15 mouse cellular contexts compared by ENCODE assay signal in genomic region chr3:105900716-105901115, GRCm38 (mm10). TPM values are rescaled to one million over a fixed set of nuclear protein-coding genes. Genes with fewer than 3 reads are reported as not detected.
DNase-seq lines count a peak whose midpoint lies in the region; ATAC-seq and TF ChIP-seq lines count a peak whose summit lies in the region.
"Had no signal": no experiment of that assay in that cellular context is flagged by ENCODE, and none has a peak within 500 bp of the region (broad histone marks: within the 10 kb centered on the region; RNA-seq: fewer than 3 reads in every experiment).

No protein-coding gene starts in this region.

- whole genome bisulfite sequencing in liver, embryonic 14.5 days (ENCODE audit: insufficient replicate concordance), result 18% methylated on average over 3 of the region's 3 CpGs
- 17% methylated on average over 3 of the region's 3 CpGs for WGBS in liver, embryonic 12.5 days (ENCODE audit: insufficient replicate concordance)
- 4% methylated on average over 3 of the region's 3 CpGs for WGBS in bone marrow, adult 2 months
- WGBS in stomach, postnatal 0 days, result 78% methylated on average over 3 of the region's 3 CpGs
- 85% methylated on average over 3 of the region's 3 CpGs for WGBS in hindbrain, embryonic 14.5 days

- ATAC-seq in liver, embryonic 14.5 days (ENCODE audit: insufficient read depth), result peak; percentile 23; the same call in 1 of the 2 replicates
- ATAC-seq in liver, embryonic 12.5 days, result no peak
- ATAC-seq in monocyte, adult 5-6 weeks (replicated peaks; ENCODE audit: insufficient number of reproducible peaks, low FRiP score, low TSS enrichment, poor library complexity, severe bottlenecking), result peak; percentile 80
- no peak for ATAC-seq in stomach, postnatal 0 days (ENCODE audit: low FRiP score, low TSS enrichment)
- ATAC-seq in hindbrain, embryonic 14.5 days (ENCODE audit: low FRiP score), result no peak
- ATAC-seq: intestine, embryonic 16.5 days; midbrain, embryonic 15.5 days had no signal

- DNase-seq in liver, embryonic 14.5 days (ENCODE audit: low read depth in 3 of 3, low spot score in 3 of 3), result no peak
- peak; percentile 21 for DNase-seq in thymus, postnatal 25 days
- no peak for DNase-seq in stomach, postnatal 0 days (ENCODE audit: low spot score)
- DNase-seq in hindbrain, embryonic 14.5 days (ENCODE audit: low spot score), result no peak
- DNase-seq in left cerebral cortex, adult 2 months (ENCODE audit: extremely low spot score in 1 of 2, low spot score in 2 of 2), result no peak
- DNase-seq: cerebellum, adult 8-10 months; gastrocnemius, adult 2 months; layer of hippocampus, postnatal 36 days had no signal

- TF ChIP-seq EP300 in liver, embryonic 14.5 days (IDR thresholded peaks at IDR 0.05; ENCODE audit: low read depth), result no peak
- no peak for TF ChIP-seq EP300 in stomach, postnatal 0 days (optimal IDR thresholded peaks at IDR 0.05)

- H3K27ac ChIP-seq in liver, embryonic 14.5 days, result no peak overlapping the region
- H3K27ac ChIP-seq in liver, embryonic 12.5 days, result no peak overlapping the region; the same call in 1 of the 2 replicates
- peak overlapping the region; percentile 49 for H3K27ac ChIP-seq in bone marrow, adult 2 months (ENCODE audit: control insufficient read depth, insufficient read depth, low read depth, low read length, poor library complexity)
- no peak overlapping the region for H3K27ac ChIP-seq in stomach, postnatal 0 days (replicated peaks)
- H3K27ac ChIP-seq in hindbrain, embryonic 14.5 days, result no peak overlapping the region
- no peak overlapping the region for H3K27ac ChIP-seq in left cerebral cortex, adult 2 months
- H3K27ac ChIP-seq: gastrocnemius, adult 2 months; midbrain, embryonic 15.5 days had no signal

- intact Hi-C loops in left cerebral cortex, adult 2 months (cut with DNase I), result no loop called here

- H3K9ac ChIP-seq in liver, embryonic 14.5 days (replicated peaks), result no peak overlapping the region
- no peak overlapping the region for H3K9ac ChIP-seq in liver, embryonic 12.5 days
- no peak overlapping the region for H3K9ac ChIP-seq in stomach, postnatal 0 days (ENCODE audit: low read length)
- no peak overlapping the region for H3K9ac ChIP-seq in hindbrain, embryonic 14.5 days
- H3K9ac ChIP-seq: midbrain, embryonic 15.5 days had no signal

- H3K36me3 ChIP-seq in liver, embryonic 14.5 days (replicated peaks; ENCODE audit: control insufficient read depth, insufficient read depth, low read depth), result no peaks in the 10 kb centered on the region
- no peaks in the 10 kb centered on the region for H3K36me3 ChIP-seq in liver, embryonic 12.5 days
- no peaks in the 10 kb centered on the region for H3K36me3 ChIP-seq in stomach, postnatal 0 days (ENCODE audit: control insufficient read depth, insufficient read depth, low read length)
- no peaks in the 10 kb centered on the region for H3K36me3 ChIP-seq in hindbrain, embryonic 14.5 days (replicated peaks; ENCODE audit: control insufficient read depth, insufficient read depth)
- H3K36me3 ChIP-seq: midbrain, embryonic 15.5 days had no signal

- H3K4me3 ChIP-seq in liver, embryonic 14.5 days (ENCODE audit: insufficient read depth in 1 of 2, low read depth in 2 of 2, low read length in 2 of 2), result no peak overlapping the region
- no peak overlapping the region for H3K4me3 ChIP-seq in liver, embryonic 12.5 days
- no peak overlapping the region for H3K4me3 ChIP-seq in bone marrow, adult 2 months (replicated peaks; ENCODE audit: control insufficient read depth, low read depth, low read length)
- H3K4me3 ChIP-seq in stomach, postnatal 0 days (ENCODE audit: low read depth, low read length), result no peak overlapping the region
- no peak overlapping the region for H3K4me3 ChIP-seq in hindbrain, embryonic 14.5 days (replicated peaks; ENCODE audit: low read length)
- H3K4me3 ChIP-seq in left cerebral cortex, adult 2 months, result no peak overlapping the region
- H3K4me3 ChIP-seq: gastrocnemius, adult 2 months; midbrain, embryonic 15.5 days had no signal

- no peaks in the 10 kb centered on the region for H3K27me3 ChIP-seq in liver, embryonic 14.5 days (ENCODE audit: control insufficient read depth, insufficient read depth, low read length)
- no peaks in the 10 kb centered on the region for H3K27me3 ChIP-seq in liver, embryonic 12.5 days (replicated peaks)
- no peaks in the 10 kb centered on the region for H3K27me3 ChIP-seq in stomach, postnatal 0 days (ENCODE audit: control insufficient read depth, insufficient read depth, low read length)
- H3K27me3 ChIP-seq in hindbrain, embryonic 14.5 days (ENCODE audit: control insufficient read depth, insufficient read depth, low read length), result no peaks in the 10 kb centered on the region
- H3K27me3 ChIP-seq: midbrain, embryonic 15.5 days had no signal

- TF ChIP-seq CTCF in liver, embryonic 14.5 days (IDR thresholded peaks at IDR 0.05; ENCODE audit: low read depth), result no peak
- TF ChIP-seq CTCF in bone marrow, adult 2 months (IDR thresholded peaks at IDR 0.05; ENCODE audit: control insufficient read depth, insufficient read depth, low read length), result no peak
- TF ChIP-seq CTCF in stomach, postnatal 0 days (IDR thresholded peaks at IDR 0.05; ENCODE audit: low read depth), result no peak
- TF ChIP-seq CTCF in left cerebral cortex, adult 2 months (IDR thresholded peaks at IDR 0.05), result no peak

- TF ChIP-seq POLR2A in bone marrow, adult 2 months (IDR thresholded peaks at IDR 0.05; ENCODE audit: borderline replicate concordance, control insufficient read depth, low read depth, low read length), result no peak

- H3K4me1 ChIP-seq in liver, embryonic 14.5 days (replicated peaks; ENCODE audit: control insufficient read depth in 2 of 2, insufficient read depth in 2 of 2, low read length in 1 of 2), result peaks cover 0 to 11% of the 10 kb centered on the region in 2 experiments; a peak in 3 of 4 replicates
- H3K4me1 ChIP-seq in liver, embryonic 12.5 days, result peaks cover 26% of the 10 kb centered on the region
- H3K4me1 ChIP-seq in bone marrow, adult 2 months (ENCODE audit: control insufficient read depth, insufficient read depth, low read length), result peaks cover 6% of the 10 kb centered on the region; the same call in 1 of the 2 replicates
- no peaks in the 10 kb centered on the region for H3K4me1 ChIP-seq in stomach, postnatal 0 days (replicated peaks; ENCODE audit: control insufficient read depth, insufficient read depth)
- H3K4me1 ChIP-seq in hindbrain, embryonic 14.5 days (replicated peaks; ENCODE audit: control insufficient read depth, insufficient read depth, low read length), result no peaks in the 10 kb centered on the region

- no peak overlapping the region for H3K4me2 ChIP-seq in liver, embryonic 14.5 days (ENCODE audit: low read depth)
- H3K4me2 ChIP-seq in liver, embryonic 12.5 days, result no peak overlapping the region
- H3K4me2 ChIP-seq in stomach, postnatal 0 days (replicated peaks; ENCODE audit: low read depth), result no peak overlapping the region
- no peak overlapping the region for H3K4me2 ChIP-seq in hindbrain, embryonic 14.5 days (replicated peaks)
- H3K4me2 ChIP-seq: midbrain, embryonic 15.5 days had no signal

- no peaks in the 10 kb centered on the region for H3K9me3 ChIP-seq in liver, embryonic 14.5 days (ENCODE audit: control insufficient read depth, low read length)
- no peaks in the 10 kb centered on the region for H3K9me3 ChIP-seq in liver, embryonic 12.5 days (replicated peaks)
- H3K9me3 ChIP-seq in stomach, postnatal 0 days (ENCODE audit: control insufficient read depth, low read length), result no peaks in the 10 kb centered on the region
- H3K9me3 ChIP-seq in hindbrain, embryonic 14.5 days (ENCODE audit: control insufficient read depth, low read length), result no peaks in the 10 kb centered on the region
- H3K9me3 ChIP-seq: midbrain, embryonic 15.5 days had no signal

RNA-seq across cellular contexts. Expression of gene Tmigd3, which starts 30.0 kb away (rescaled TPM):
- polyA plus RNA-seq in liver, embryonic 14.5 days (2012; rRNA removed), result 0.08 and 0.11 TPM in 2 replicates
- polyA plus RNA-seq in liver, embryonic 14.5 days (2014; fragmentation: Nextera tagmentation; extraction: Ambion mirVana), result 0.09 and 0.34 TPM in 2 replicates
- 0.30 TPM in 1 of 2 replicates, not detected in the other for polyA plus RNA-seq in liver, embryonic 12.5 days (2016; fragmentation: Nextera tagmentation; extraction: Ambion mirVana)
- polyA plus RNA-seq in bone marrow, adult 2 months (2011; ENCODE audit: insufficient read depth, insufficient read length, low replicate concordance, missing spikeins), result not detected in 2 replicates
- total RNA-seq in monocyte, adult 5-6 weeks (2017), result 0.39 to 3.4 TPM (median 2.0 TPM) in 3 replicates
- 0.17 and 0.36 TPM in 2 replicates for polyA plus RNA-seq in stomach, postnatal 0 days (2015; fragmentation: Nextera tagmentation; extraction: Ambion mirVana)
- polyA plus RNA-seq in hindbrain, embryonic 14.5 days (2014; fragmentation: Nextera tagmentation; extraction: Ambion mirVana), result not detected in 2 replicates
- total RNA-seq in left cerebral cortex, adult 2 months (2021), result under 1 TPM in 1 of 2 experiments, not detected in 1; 0.75 TPM
- total RNA-seq: adrenal gland, adult 18-20 months; ES-E14; gastrocnemius, adult 2 months; layer of hippocampus, postnatal 36 days had no signal
- polyA plus RNA-seq: midbrain, embryonic 15.5 days had no signal

RNA-seq across cellular contexts. Expression of gene Adora3, which starts 30.1 kb away (rescaled TPM):
- polyA plus RNA-seq in liver, embryonic 14.5 days (2012; rRNA removed), result 0.34 and 0.49 TPM in 2 replicates
- 0.47 and 0.49 TPM in 2 replicates for polyA plus RNA-seq in liver, embryonic 14.5 days (2014; fragmentation: Nextera tagmentation; extraction: Ambion mirVana)
- 0.17 and 0.39 TPM in 2 replicates for polyA plus RNA-seq in liver, embryonic 12.5 days (2016; fragmentation: Nextera tagmentation; extraction: Ambion mirVana)
- polyA plus RNA-seq in bone marrow, adult 2 months (2011; ENCODE audit: insufficient read depth, insufficient read length, low replicate concordance, missing spikeins), result 1.7 and 3.4 TPM in 2 replicates
- total RNA-seq in monocyte, adult 5-6 weeks (2017), result 5.1 to 7.1 TPM in 2 of 3 replicates, not detected in the other
- 0.34 and 0.47 TPM in 2 replicates for polyA plus RNA-seq in stomach, postnatal 0 days (2015; fragmentation: Nextera tagmentation; extraction: Ambion mirVana)
- 0.27 TPM in 1 of 2 replicates, not detected in the other for polyA plus RNA-seq in hindbrain, embryonic 14.5 days (2014; fragmentation: Nextera tagmentation; extraction: Ambion mirVana)
- total RNA-seq in left cerebral cortex, adult 2 months (2021), result 1 to 10 TPM in 1 of 2 experiments, under 1 TPM in 1; 0.66 to 1.1 TPM
- total RNA-seq: ES-E14; gastrocnemius, adult 2 months had no signal

RNA-seq across cellular contexts. Expression of gene I830077J02Rik, which starts 31.7 kb away (rescaled TPM):
- polyA plus RNA-seq in liver, embryonic 14.5 days (2012; rRNA removed), result 3.0 and 4.1 TPM in 2 replicates
- polyA plus RNA-seq in liver, embryonic 14.5 days (2014; fragmentation: Nextera tagmentation; extraction: Ambion mirVana), result 3.0 and 3.1 TPM in 2 replicates
- 4.0 and 4.4 TPM in 2 replicates for polyA plus RNA-seq in liver, embryonic 12.5 days (2016; fragmentation: Nextera tagmentation; extraction: Ambion mirVana)
- 27.2 and 72.9 TPM in 2 replicates for polyA plus RNA-seq in bone marrow, adult 2 months (2011; ENCODE audit: insufficient read depth, insufficient read length, low replicate concordance, missing spikeins)
- 39.0 to 51.7 TPM (median 50.2 TPM) in 3 replicates for total RNA-seq in monocyte, adult 5-6 weeks (2017)
- 0.63 and 1.2 TPM in 2 replicates for polyA plus RNA-seq in stomach, postnatal 0 days (2015; fragmentation: Nextera tagmentation; extraction: Ambion mirVana)
- 0.17 and 0.46 TPM in 2 replicates for polyA plus RNA-seq in hindbrain, embryonic 14.5 days (2014; fragmentation: Nextera tagmentation; extraction: Ambion mirVana)
- total RNA-seq in left cerebral cortex, adult 2 months (2021), result 1 to 10 TPM in 1 of 2 experiments, under 1 TPM in 1; 0.84 to 1.5 TPM

RNA-seq across cellular contexts. Expression of gene Wdr77, which starts 58.5 kb away (rescaled TPM):
- polyA plus RNA-seq in liver, embryonic 14.5 days (2012; rRNA removed), result 16.8 and 21.3 TPM in 2 replicates
- polyA plus RNA-seq in liver, embryonic 14.5 days (2014; fragmentation: Nextera tagmentation; extraction: Ambion mirVana), result 32.4 and 40.2 TPM in 2 replicates
- 86.6 and 90.0 TPM in 2 replicates for polyA plus RNA-seq in liver, embryonic 12.5 days (2016; fragmentation: Nextera tagmentation; extraction: Ambion mirVana)
- 15.8 and 23.9 TPM in 2 replicates for polyA plus RNA-seq in bone marrow, adult 2 months (2011; ENCODE audit: insufficient read depth, insufficient read length, low replicate concordance, missing spikeins)
- 10.7 to 20.3 TPM (median 12.9 TPM) in 3 replicates for total RNA-seq in monocyte, adult 5-6 weeks (2017)
- 52.7 and 54.4 TPM in 2 replicates for polyA plus RNA-seq in stomach, postnatal 0 days (2015; fragmentation: Nextera tagmentation; extraction: Ambion mirVana)
- 86.2 and 90.1 TPM in 2 replicates for polyA plus RNA-seq in hindbrain, embryonic 14.5 days (2014; fragmentation: Nextera tagmentation; extraction: Ambion mirVana)
- total RNA-seq in left cerebral cortex, adult 2 months (2021), result 10 to 100 TPM; 50.1 to 50.2 TPM

RNA-seq across cellular contexts. Expression of gene Atp5f1, which starts 59.2 kb away (rescaled TPM):
- 93.2 and 171 TPM in 2 replicates for polyA plus RNA-seq in liver, embryonic 14.5 days (2012; rRNA removed)
- polyA plus RNA-seq in liver, embryonic 14.5 days (2014; fragmentation: Nextera tagmentation; extraction: Ambion mirVana), result 362 and 364 TPM in 2 replicates
- 368 TPM in 2 replicates for polyA plus RNA-seq in liver, embryonic 12.5 days (2016; fragmentation: Nextera tagmentation; extraction: Ambion mirVana)
- polyA plus RNA-seq in bone marrow, adult 2 months (2011; ENCODE audit: insufficient read depth, insufficient read length, low replicate concordance, missing spikeins), result 125 and 184 TPM in 2 replicates
- 316 to 456 TPM (median 356 TPM) in 3 replicates for total RNA-seq in monocyte, adult 5-6 weeks (2017)
- 406 and 414 TPM in 2 replicates for polyA plus RNA-seq in stomach, postnatal 0 days (2015; fragmentation: Nextera tagmentation; extraction: Ambion mirVana)
- 577 and 604 TPM in 2 replicates for polyA plus RNA-seq in hindbrain, embryonic 14.5 days (2014; fragmentation: Nextera tagmentation; extraction: Ambion mirVana)
- total RNA-seq in left cerebral cortex, adult 2 months (2021), result 100 to 1,000 TPM; 228 to 249 TPM

Comparison
In these comparisons a context has a peak if more than half of its experiments do, and no peak if none do; other contexts are left out.
1. ATAC-seq: peak in liver, embryonic 14.5 days (single experiment) and monocyte, adult 5-6 weeks (single experiment); none in liver, embryonic 12.5 days (single experiment), stomach, postnatal 0 days (single experiment) and hindbrain, embryonic 14.5 days (single experiment).